Mouse (Mus musculus) limb, embryonic 14.5 days (tissue): ENCODE data around the gene Cd59a. TPM values are rescaled to one million over a fixed set of nuclear protein-coding genes. Genes with fewer than 3 reads are reported as not detected.

Source experiments
- ATAC-seq: fragments of 200-750 bp; cut with Nextera tagmentation; 2 replicates; pipeline ENCODE4 v1.8.0; 2017; ENCODE audit warnings: low read depth, moderate number of reproducible peaks, moderate TSS enrichment; ENCODE audit not compliant: low FRiP score
- DNase-seq: peaks from one replicate; pipeline ENCODE4 v3.0.0-alpha.2; 2015; ENCODE audit warnings: low spot score
- H3K27ac ChIP-seq: fragments of 300-500 bp; sonication (generic); replicated peaks from 2 replicates; pipeline ENCODE4 v1.5.1; 2014; ENCODE audit warnings: low read depth, mild to moderate bottlenecking, low read length, moderate library complexity, mixed read lengths
- H3K27me3 ChIP-seq: fragments of 300-500 bp; sonication (generic); 2 replicates; pipeline ENCODE4 v1.6.1; 2014; ENCODE audit warnings: low read length, mixed read lengths; ENCODE audit not compliant: control insufficient read depth, insufficient read depth
- H3K36me3 ChIP-seq: fragments of 300-500 bp; sonication (generic); 2 replicates; pipeline ENCODE4 v1.6.1; 2014; ENCODE audit warnings: mild to moderate bottlenecking, low read length, moderate library complexity, mixed read lengths; ENCODE audit not compliant: control insufficient read depth, insufficient read depth
- H3K4me1 ChIP-seq: fragments of 300-500 bp; sonication (generic); 2 replicates; pipeline ENCODE4 v1.6.1; 2014; ENCODE audit warnings: antibody characterized with exemption, low read length, mixed read lengths; ENCODE audit not compliant: control insufficient read depth, insufficient read depth
- H3K4me2 ChIP-seq: fragments of 300-500 bp; sonication (generic); replicated peaks from 2 replicates; pipeline ENCODE4 v1.6.1; 2014; ENCODE audit warnings: low read depth, mild to moderate bottlenecking, low read length, moderate library complexity; ENCODE audit not compliant: severe bottlenecking
- H3K4me3 ChIP-seq: fragments of 300-500 bp; sonication (generic); replicated peaks from 2 replicates; pipeline ENCODE4 v1.5.1; 2014; ENCODE audit warnings: low read length
- H3K9ac ChIP-seq: fragments of 300-500 bp; sonication (generic); 2 replicates; pipeline ENCODE4 v1.6.1; 2014; ENCODE audit warnings: mild to moderate bottlenecking, low read depth, low read length, moderate library complexity; ENCODE audit not compliant: severe bottlenecking
- H3K9me3 ChIP-seq: fragments of 300-500 bp; sonication (generic); 2 replicates; pipeline ENCODE4 v1.6.1; 2016; ENCODE audit warnings: low read length; ENCODE audit not compliant: control insufficient read depth
- POLR2A ChIP-seq: fragments of 200-500 bp; IDR thresholded peaks from 2 replicates; pipeline ENCODE4 v1.8.0; 2012; ENCODE audit warnings: inconsistent platforms, mild to moderate bottlenecking, moderate library complexity, borderline replicate concordance; ENCODE audit not compliant: insufficient read depth, insufficient read length; ENCODE audit errors: extremely low read depth
- WGBS: fragments of 180-500 bp; shearing (Covaris S2); extraction: QIAGEN DNeasy Blood & Tissue Kit; methylation state at CpG from one replicate; pipeline ENCODE4 v1.1.7; 2014; 5-methylcytosine and 5-hydroxymethylcytosine counted together
- polyA plus RNA-seq, 2 experiments: library from polyadenylated mRNA; depleted of rRNA in 1 of 2; stranded (reverse) in 1 of 2; unstranded in 1 of 2; fragments of >200 nt; fragmentation: Nextera tagmentation in 1 of 2; extraction: Ambion mirVana in 1 of 2; gene quantifications; 2 replicates each; pipeline versions ENCODE4 v1.2.1 to v1.2.3; 2012 to 2014

Gene Cd59a
- polyA plus RNA-seq (2012; rRNA removed) (8.8 and 9.9 TPM in 2 replicates), polyA plus RNA-seq (2014; fragmentation: Nextera tagmentation; extraction: Ambion mirVana) (14.4 and 17.2 TPM in 2 replicates)

- Histone ChIP-seq H3K9ac (peak within 1 kb of the TSS; percentile 59), H3K27ac (0 out of 2 replicates have a peak within 1 kb of the TSS, but pooled peaks have one; percentile 33), H3K4me2 (peak within 1 kb of the TSS; percentile 67), H3K36me3 (no peaks in the 10 kb centered on the region), H3K9me3 (no peaks in the 10 kb centered on the region), H3K27me3 (no peaks in the 10 kb centered on the region), H3K4me1 (peaks cover 4% of the 10 kb centered on the region; the same call in 1 of the 2 replicates), H3K4me3 (peak within 1 kb of the TSS; percentile 44)
- WGBS = 10% methylated on average over 15 of the region's 15 CpGs
- ATAC-seq = peak; percentile 87
- TF ChIP-seq POLR2A = no peak
- peak; percentile 87 for DNase-seq
These were observed at the start of gene Cd59a for GRCm38 (mm10) chr2:104095741-104096213. Gene Cd59a, plus strand, starts transcription at chr2:104095801.

GRCm38 (mm10) chr2:104058381-104058780 is 37.2 kb upstream of the Cd59a start:
- Histone ChIP-seq H3K4me3 (no peak overlapping the region), H3K9ac (no peak overlapping the region), H3K4me1 (no peaks in the 10 kb centered on the region), H3K36me3 (peaks cover 47% of the 10 kb centered on the region), H3K27ac (no peak overlapping the region), H3K4me2 (no peak overlapping the region), H3K9me3 (no peaks in the 10 kb centered on the region), H3K27me3 (no peaks in the 10 kb centered on the region)
- ATAC-seq (no peak), DNase-seq (no peak)
- no peak for TF ChIP-seq POLR2A
- 84% methylated on average over 1 of the region's 1 CpGs for WGBS

GRCm38 (mm10) chr2:104058954-104059353 is 36.6 kb upstream of the Cd59a start:
- Histone ChIP-seq H3K9ac (no peak overlapping the region), H3K27me3 (no peaks in the 10 kb centered on the region), H3K4me1 (no peaks in the 10 kb centered on the region), H3K4me2 (no peak overlapping the region), H3K4me3 (no peak overlapping the region), H3K9me3 (no peaks in the 10 kb centered on the region), H3K27ac (no peak overlapping the region), H3K36me3 (peaks cover 41% of the 10 kb centered on the region)
- ATAC-seq (no peak), DNase-seq (no peak)
- WGBS = 92% methylated on average over 4 of the region's 4 CpGs
- no peak for TF ChIP-seq POLR2A

GRCm38 (mm10) chr2:104059786-104060185 is 35.8 kb upstream of the Cd59a start:
- H3K9ac ChIP-seq = no peak overlapping the region
- H3K4me3 ChIP-seq = no peak overlapping the region
- 82% methylated on average over 10 of the region's 10 CpGs for WGBS
- no peak overlapping the region for H3K4me2 ChIP-seq
- ATAC-seq (no peak), DNase-seq (no peak)
- H3K36me3 ChIP-seq = peaks cover 33% of the 10 kb centered on the region
- no peaks in the 10 kb centered on the region for H3K4me1 ChIP-seq
- H3K27ac ChIP-seq = no peak overlapping the region
- TF ChIP-seq POLR2A = no peak
- no peaks in the 10 kb centered on the region for H3K9me3 ChIP-seq
- no peaks in the 10 kb centered on the region for H3K27me3 ChIP-seq

GRCm38 (mm10) chr2:104060996-104061395 is 34.6 kb upstream of the Cd59a start:
- TF ChIP-seq POLR2A = no peak
- H3K4me3 ChIP-seq = no peak overlapping the region
- DNase-seq (no peak), ATAC-seq (no peak)
- no peak overlapping the region for H3K4me2 ChIP-seq
- H3K27me3 ChIP-seq = no peaks in the 10 kb centered on the region
- H3K4me1 ChIP-seq = no peaks in the 10 kb centered on the region
- no peak overlapping the region for H3K9ac ChIP-seq
- H3K27ac ChIP-seq = no peak overlapping the region
- H3K36me3 ChIP-seq = peaks cover 26% of the 10 kb centered on the region
- no peaks in the 10 kb centered on the region for H3K9me3 ChIP-seq
- WGBS = 97% methylated on average over 6 of the region's 6 CpGs

- no peaks in the 10 kb centered on the region for H3K4me1 ChIP-seq
- DNase-seq (no peak), ATAC-seq (no peak)
- no peak overlapping the region for H3K4me2 ChIP-seq
- H3K36me3 ChIP-seq = peaks cover 26% of the 10 kb centered on the region
- no peaks in the 10 kb centered on the region for H3K9me3 ChIP-seq
- H3K9ac ChIP-seq = no peak overlapping the region
- H3K27me3 ChIP-seq = no peaks in the 10 kb centered on the region
- TF ChIP-seq POLR2A = no peak
- no peak overlapping the region for H3K4me3 ChIP-seq
- no peak overlapping the region for H3K27ac ChIP-seq
These were observed 32.9 kb upstream of the Cd59a start for GRCm38 (mm10) chr2:104062665-104063064.
